Mouse (Mus musculus) CD4-positive naive resting alpha-beta T cell, adult 57 days (primary cell): Measurements from ENCODE around the gene S100a2. TPM values are rescaled to one million over a fixed set of nuclear protein-coding genes. Genes with fewer than 3 reads are reported as not detected.

ENCODE experiments used
- total RNA-seq: library from RNA; stranded (reverse); gene quantifications from one replicate; pipeline ENCODE4 v1.2.4, GENCODE M21; 2023

S100a2 gene
- total RNA-seq, result not detected

GRCm38 (mm10) chr3:90589947-90590346 lies at the start of gene S100a2:
Gene S100a2, plus strand, starts transcription at chr3:90590247.

DNA sequence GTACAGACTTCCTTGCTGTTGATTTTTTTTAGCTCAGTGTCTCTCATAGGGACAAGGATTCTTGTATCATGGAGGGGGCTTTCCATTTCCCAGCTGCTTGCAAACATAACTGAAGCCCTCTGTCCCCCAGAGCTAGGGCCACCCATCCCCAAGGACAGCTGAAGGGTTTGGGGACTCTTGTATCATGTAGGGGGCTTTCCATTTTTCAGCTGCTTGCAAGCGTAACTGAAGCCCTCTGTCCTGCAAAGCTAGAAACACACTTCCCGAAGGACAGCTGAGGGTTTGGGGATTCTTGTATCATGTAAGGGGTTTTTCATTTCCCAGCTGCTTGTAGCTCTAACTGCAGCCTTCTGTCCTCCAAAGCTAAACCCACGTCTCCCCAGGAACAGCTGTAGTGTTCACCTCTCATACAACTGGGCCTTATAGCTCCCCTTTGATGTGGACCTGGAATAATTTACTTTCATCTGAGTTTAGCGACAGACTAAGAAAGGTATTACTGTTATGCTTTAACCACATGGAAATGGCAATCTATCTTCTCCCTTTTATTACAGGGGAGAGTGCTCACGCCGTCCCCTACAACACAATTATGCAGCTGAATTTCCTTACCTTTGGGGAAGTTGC lies 29.9 kb upstream of the S100a2 start, which contains the start of gene S100a3:
S100a3 (plus strand) TSS at position 571 of the 621 bp plus-strand sequence.

GRCm38 (mm10) chr3:90601486-90602110 lies 11.6 kb downstream of the S100a2 start, which contains the start of gene Gm42674:
Gene Gm42674, plus strand, starts transcription at chr3:90601904.

GRCm38 (mm10) chr3:90603623-90604022 lies 13.6 kb downstream of the S100a2 start, which contains the start of gene S100a4:
Gene S100a4, plus strand, starts transcription at chr3:90603771.

GRCm38 (mm10) chr3:90608223-90608622 lies 18.2 kb downstream of the S100a2 start, which contains the start of gene S100a5:
Gene S100a5, plus strand, starts transcription at chr3:90608523.

GRCm38 (mm10) chr3:90612728-90613291 lies 22.8 kb downstream of the S100a2 start, which contains the start of gene S100a6:
Gene S100a6, plus strand, starts transcription at chr3:90612882.

Other genes starting within 250 kb of the S100a2 start
- gene Slc27a3, start 200.3 kb upstream of the S100a2 start, total RNA-seq, result 1.3 TPM
- 52.6 TPM for gene Ints3, start 156.6 kb upstream of the S100a2 start, total RNA-seq
- 1.6 TPM for gene Npr1, start 124.4 kb upstream of the S100a2 start, total RNA-seq
- gene Ilf2, start 114.1 kb upstream of the S100a2 start, total RNA-seq, result 84.0 TPM
- 42.1 TPM for gene Snapin, start 99.2 kb upstream of the S100a2 start, total RNA-seq
- 211 TPM for gene Chtop, start 80.7 kb upstream of the S100a2 start, total RNA-seq
- 2.2 TPM for gene S100a1, start 75.9 kb upstream of the S100a2 start, total RNA-seq
- 37.8 TPM for gene S100a13, start 75.8 kb upstream of the S100a2 start, total RNA-seq
- 1.2 TPM for gene S100a14, start 63.4 kb upstream of the S100a2 start, total RNA-seq
- 0.71 TPM for gene S100a16, start 53.0 kb upstream of the S100a2 start, total RNA-seq
- not detected for gene S100a3, start 29.7 kb upstream of the S100a2 start, total RNA-seq
- gene Gm42674, start 11.7 kb downstream of the S100a2 start, total RNA-seq, result not detected
- 16.8 TPM for gene S100a4, start 13.5 kb downstream of the S100a2 start, total RNA-seq
- gene S100a5, start 18.3 kb downstream of the S100a2 start, total RNA-seq, result not detected
- 14.4 TPM for gene S100a6, start 22.6 kb downstream of the S100a2 start, total RNA-seq
- not detected for gene S100a7a, start 63.8 kb downstream of the S100a2 start, total RNA-seq
- gene S100a8, start 78.7 kb downstream of the S100a2 start, total RNA-seq, result 19.6 TPM
- 18.9 TPM for gene S100a9, start 105.5 kb downstream of the S100a2 start, total RNA-seq
- gene Pglyrp4, start 136.7 kb downstream of the S100a2 start, total RNA-seq, result not detected
- not detected for gene Gm5849, start 187.6 kb downstream of the S100a2 start, total RNA-seq